Mouse (Mus musculus) adrenal gland (tissue): ENCODE data around the gene Tbc1d19.

Source experiments
- intact Hi-C: fragments of 180-260 bp; cut with DNase I; formaldehyde crosslinking; loops from one replicate; pipeline ENCODE4 v1.15.1; 2025

Tbc1d19 gene

GRCm38 (mm10) chr5:53901406-53901805 is 92.0 kb downstream of the Tbc1d19 start:
- intact Hi-C loops = no loop called here

- intact Hi-C loops = no loop called here
Observed at GRCm38 (mm10) chr5:53902757-53903156, 93.4 kb downstream of the Tbc1d19 start.

DNA sequence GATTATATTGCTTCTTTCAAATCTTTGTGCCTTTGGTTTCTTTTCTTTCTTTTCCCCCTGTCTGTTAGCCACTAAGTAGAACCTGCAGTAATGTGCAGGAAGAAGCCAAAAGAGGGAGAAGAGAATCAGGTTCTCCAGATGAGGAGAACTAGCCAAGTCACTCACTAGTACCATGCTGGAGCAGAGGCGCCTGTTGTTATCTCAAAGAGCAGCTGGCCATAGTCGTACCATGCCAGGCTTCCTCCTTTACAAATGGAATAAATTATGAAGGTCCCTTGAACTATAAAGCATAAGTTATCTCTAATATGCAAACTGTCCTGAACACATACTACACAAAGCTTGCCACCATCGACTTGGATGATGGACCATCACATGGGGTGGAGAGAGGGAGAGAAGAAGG is 99.8 kb downstream of the Tbc1d19 start:
- intact Hi-C loops = no loop called here

- intact Hi-C loops = no loop called here
Observed at GRCm38 (mm10) chr5:53920416-53920815, 111.0 kb downstream of the Tbc1d19 start.

- intact Hi-C loops = no loop called here
Observed at GRCm38 (mm10) chr5:53922149-53922904, 112.9 kb downstream of the Tbc1d19 start.

DNA sequence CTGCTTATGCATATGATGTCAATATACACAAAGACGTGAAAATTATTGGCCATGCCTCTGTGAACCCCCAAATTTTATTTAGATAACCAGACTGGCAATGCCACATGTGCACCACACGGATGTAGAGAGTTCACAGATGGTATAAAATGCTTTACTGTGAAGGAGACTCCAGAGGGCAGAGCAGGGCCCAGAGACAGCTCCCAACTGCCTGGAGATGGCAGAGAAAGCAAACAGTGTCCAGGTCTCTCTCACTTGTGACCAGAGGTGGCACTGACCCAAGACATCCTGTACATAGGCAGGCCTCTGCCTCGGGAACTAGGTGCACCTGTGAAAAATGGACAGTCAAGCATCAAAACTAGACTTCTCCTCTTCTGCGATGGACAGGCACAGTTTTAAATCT is 114.6 kb downstream of the Tbc1d19 start:
- intact Hi-C loops = no loop called here

DNA sequence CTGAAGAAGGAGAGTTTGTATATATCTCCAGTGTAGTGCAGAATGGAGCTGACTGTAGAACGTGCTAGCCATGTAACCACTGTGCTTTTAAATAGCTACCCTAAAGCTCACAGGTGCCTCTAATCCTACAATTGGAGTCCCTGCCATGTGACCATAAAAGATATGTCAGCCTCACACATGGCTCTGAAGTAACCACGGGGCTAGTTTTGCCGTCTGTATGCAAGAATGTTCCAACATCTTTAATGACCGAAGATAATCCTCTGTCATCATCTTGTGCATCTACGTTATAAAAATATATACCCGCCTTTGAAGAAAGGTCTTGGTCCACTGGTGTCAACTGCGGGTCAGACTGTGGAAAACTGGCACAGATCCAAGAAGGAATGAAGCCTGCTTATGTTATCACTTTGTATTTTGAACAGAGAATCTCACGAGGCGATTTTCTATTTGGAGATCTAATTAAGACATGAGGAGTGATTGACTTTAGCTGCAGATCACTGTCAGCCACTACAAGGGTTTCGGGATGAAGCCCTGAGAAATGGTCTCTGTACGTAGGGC is 117.0 kb downstream of the Tbc1d19 start:
- intact Hi-C loops = no loop called here

DNA sequence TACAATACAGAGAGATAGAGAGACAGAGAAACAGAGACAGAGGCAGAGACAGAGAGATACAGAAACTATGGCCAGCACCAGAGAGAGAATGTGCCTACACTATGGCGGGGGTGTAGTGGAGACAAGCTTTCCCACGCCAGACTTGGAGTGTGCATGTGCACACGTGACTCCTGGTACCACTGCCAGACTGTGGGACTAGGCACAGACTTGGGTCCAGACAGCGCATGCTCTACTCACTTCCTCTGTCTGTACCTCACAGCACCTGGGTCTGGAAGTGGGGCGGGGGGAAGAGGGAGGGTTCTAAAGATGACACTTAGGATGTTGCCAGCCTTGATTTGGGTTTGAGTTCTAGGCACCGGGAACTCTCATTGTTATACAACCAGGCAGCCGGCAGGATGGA is 118.5 kb downstream of the Tbc1d19 start:
- intact Hi-C loops = no loop called here

DNA sequence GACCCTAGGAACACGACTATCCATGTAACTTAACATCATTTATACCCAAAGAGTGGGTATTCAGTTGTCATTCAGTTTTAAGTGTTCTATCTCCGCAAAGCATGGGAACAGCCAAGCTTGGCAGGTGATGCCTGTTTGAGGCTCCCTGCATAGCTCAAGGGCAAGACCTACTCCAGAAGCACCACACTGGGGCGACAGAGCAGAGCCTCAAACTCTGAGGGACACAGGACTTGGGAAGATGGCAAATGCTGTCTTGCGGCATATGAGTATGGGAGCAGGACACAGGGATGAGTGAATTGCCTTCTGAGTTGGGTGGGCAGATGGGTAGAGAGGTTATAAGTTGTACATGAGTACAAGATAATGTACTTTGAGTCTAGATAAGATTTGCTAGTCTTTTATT is 119.1 kb downstream of the Tbc1d19 start:
- intact Hi-C loops = no loop called here

GRCm38 (mm10) chr5:53929205-53929614 is 119.8 kb downstream of the Tbc1d19 start:
- intact Hi-C loops = no loop called here

- intact Hi-C loops = loop anchor here (5.0 kb wide), 1 partner anchor 67 kb away; the partner anchor contains the start of gene Stim2
Observed at GRCm38 (mm10) chr5:53929814-53930213, 120.4 kb downstream of the Tbc1d19 start.

DNA sequence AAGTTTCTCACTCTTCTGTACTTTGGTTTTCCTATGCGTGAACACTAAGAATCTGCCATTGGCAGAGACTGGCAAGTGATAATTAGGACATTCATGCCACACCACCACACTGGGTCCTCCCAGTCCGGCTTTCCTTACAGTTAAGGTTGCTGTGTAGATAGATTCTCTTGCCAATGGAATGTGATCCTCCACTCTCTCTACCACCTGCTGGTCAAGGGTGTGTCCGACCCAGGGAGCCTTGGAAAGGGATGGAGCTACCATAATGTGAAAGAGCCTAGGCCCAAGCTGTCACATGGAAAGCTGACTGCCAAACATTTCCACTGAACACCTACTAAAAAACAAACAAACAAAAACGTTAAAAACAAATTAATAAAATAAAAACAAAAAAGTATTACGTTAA is 121.6 kb downstream of the Tbc1d19 start:
- intact Hi-C loops = loop anchor here (5.0 kb wide), 1 partner anchor 66 kb away; the partner anchor contains the start of gene Stim2

DNA sequence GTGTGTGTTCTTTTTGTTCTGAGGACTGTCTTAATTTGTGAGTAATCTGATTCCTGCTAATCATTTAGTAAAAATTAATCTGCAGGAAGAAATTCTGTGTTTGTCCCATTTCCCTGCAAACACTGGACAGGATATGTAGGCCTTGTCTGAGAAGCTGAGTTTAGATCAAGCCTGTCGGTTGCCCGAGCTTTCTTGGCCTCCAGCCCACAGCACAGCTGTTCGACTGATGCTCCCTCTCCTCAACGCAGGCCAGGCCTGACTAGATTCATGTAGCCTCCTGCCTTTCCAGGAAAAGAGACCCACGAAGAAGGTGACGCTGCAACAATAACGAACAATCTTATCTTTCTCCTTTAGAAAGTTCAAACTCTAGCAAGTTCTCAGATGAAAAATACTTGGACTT is 124.2 kb downstream of the Tbc1d19 start:
- intact Hi-C loops = loop anchor here (5.0 kb wide), 1 partner anchor 64 kb away; the partner anchor contains the start of gene Stim2

DNA sequence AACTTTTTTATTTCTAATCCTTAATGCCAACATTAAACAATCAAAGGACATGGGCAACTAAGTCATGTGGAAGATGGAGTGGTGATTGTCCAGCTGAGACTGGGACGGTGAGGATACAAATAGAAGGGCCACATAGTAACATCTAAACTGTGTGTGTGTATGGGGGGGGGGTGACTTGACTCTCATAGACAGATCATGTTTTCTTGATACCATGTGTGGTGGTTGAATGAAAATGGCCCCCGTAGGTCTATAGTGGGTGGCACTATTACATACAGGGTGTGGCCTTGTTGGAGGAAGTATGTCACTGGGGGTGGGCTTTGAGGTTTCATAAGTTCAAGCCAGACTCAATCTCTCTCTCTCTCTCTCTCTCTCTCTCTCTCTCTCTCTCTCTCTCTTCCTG is 124.6 kb downstream of the Tbc1d19 start:
- intact Hi-C loops = loop anchor here (5.0 kb wide), 1 partner anchor 63 kb away; the partner anchor contains the start of gene Stim2

- intact Hi-C loops = loop anchor here (5.0 kb wide), 1 partner anchor 62 kb away; the partner anchor contains the start of gene Stim2
Observed at GRCm38 (mm10) chr5:53934826-53935225, 125.4 kb downstream of the Tbc1d19 start.

- intact Hi-C loops = no loop called here
Observed at GRCm38 (mm10) chr5:53937187-53937586, 127.8 kb downstream of the Tbc1d19 start.

DNA sequence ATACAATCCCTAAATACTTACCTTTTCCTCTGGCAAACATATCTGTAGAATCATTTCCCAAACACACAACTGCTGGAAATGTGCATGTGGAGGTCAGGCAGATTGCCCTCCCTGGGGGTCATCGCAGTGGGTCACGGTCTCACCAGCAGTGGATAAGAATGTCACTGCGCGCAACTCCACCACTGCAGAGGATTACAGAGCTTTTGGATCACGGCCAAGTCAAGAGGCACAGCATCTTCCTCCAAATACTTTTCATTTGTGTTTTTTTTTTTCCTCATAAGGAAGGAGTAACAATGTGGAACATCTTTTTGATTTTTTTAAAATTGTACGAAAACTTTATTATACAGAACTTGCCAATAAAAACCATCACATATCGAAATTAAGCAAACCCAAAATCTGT is 129.6 kb downstream of the Tbc1d19 start:
- intact Hi-C loops = no loop called here

GRCm38 (mm10) chr5:53941322-53942024 is 132.1 kb downstream of the Tbc1d19 start:
- intact Hi-C loops = no loop called here

DNA sequence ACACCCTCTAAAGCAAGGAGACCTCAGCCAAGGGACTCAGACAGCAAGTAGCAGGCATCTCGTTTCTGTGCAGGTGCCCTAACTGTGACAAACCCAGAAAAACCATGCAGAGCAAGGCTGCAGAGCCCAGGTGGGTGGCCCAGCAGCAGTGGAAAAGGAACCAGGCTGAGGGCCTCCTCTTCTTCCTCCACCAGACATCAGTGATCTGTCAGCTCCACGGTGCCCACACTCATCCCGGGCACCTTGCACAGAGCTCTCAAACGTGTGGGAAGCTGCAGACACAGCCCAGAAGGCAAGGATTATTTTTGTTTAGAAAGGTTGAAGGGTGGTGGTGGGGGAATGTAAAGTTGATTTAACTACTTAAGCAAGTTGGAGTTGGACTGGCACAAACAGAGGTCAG is 132.9 kb downstream of the Tbc1d19 start:
- intact Hi-C loops = no loop called here

DNA sequence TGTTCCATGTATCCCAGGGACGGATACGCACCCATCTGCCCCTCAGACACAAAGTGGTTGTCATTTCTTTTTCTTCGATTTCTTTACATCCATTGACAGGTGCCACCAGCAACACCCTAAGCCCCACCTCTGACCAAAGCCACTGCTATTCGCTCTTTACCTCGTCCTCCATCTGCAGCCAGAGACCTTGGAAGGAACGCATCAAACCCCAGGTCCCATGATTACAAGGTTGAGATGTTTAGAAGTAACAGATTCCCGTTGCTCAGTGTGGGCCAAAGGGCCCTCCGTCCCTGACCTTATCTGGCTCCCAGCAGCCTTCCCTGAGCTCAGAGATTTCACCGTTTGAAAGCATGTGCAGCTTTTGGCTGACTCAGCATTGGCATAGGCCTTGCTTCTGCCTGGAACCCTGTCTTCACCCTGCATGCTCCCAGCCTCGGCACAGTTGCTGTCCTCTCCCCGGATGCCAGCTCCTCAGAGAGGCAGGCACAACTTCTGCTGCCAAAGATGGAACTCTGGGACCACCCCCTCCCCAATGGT is 134.0 kb downstream of the Tbc1d19 start:
- intact Hi-C loops = no loop called here

DNA sequence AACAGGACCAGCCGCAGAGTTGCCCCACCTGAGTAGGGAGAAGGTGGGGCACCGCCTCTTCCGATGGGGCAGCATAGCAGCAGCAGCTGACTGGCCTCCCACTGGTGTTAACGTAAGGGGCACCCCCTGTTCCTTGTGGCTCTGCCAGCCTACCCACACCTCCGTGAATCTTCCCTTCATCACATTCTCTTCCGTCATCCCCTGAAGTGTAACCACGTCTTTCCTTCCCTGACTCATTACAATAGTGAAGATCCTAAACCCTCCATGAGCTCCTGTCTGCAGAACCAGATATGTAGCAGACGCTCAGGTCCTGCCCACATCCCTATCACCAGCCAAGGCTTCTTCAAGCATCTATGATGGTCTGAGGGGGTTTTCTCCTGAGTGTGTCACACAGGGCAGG is 137.3 kb downstream of the Tbc1d19 start:
- intact Hi-C loops = no loop called here
